Mouse (Mus musculus): ENCODE results near the gene Vwa5b2.

Gene Vwa5b2

GRCm38 (mm10) chr16:20589366-20589938 is at the start of gene Vwa5b2:
TSS of gene Vwa5b2 (plus strand) at chr16:20589471.
- DNase-seq (ENCODE audit: low read depth): no peak

GRCm38 (mm10) chr16:20539649-20540048 is 49.6 kb upstream of the Vwa5b2 start:
- DNase-seq (ENCODE audit: low read depth): no peak

DNA sequence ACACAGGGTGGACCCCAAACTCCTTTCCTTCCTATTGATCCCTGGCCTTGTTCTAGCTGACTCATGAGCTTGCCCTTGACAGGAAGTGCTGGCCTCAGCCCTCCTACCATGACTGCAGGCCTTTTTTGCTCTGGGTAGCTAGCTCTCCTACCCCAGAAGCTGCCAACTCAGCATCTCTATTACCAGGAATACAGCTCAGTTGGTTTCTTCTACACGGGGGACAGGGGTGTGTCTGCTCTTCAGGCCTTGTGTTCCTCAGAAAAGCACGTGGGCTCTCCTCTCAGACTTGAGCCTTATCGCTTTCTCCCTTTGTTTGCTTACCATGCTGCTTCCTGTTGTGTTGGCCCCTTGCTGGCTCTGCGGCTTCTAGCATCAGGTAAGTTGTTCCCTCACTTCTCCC is 48.8 kb upstream of the Vwa5b2 start:
- DNase-seq (ENCODE audit: low read depth): no peak

DNA sequence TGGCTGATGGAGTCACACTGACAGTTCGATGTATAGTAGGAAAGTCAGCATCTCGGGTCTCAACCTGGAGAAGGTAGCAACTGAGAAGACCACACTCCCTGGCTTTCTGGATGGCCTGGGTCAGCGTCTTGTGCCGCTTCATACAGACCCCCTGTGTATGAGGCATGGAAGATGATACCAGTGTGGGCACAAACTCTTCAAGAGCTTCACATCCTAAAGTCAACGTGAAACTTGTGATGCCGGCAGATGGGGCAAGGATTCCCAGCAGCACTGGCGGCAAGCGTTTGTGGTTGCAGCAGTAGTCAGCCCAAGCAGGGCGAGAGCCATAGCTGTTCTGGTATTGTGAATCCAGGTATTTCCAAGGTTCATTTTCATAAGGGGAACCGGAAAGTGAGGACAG is 43.6 kb upstream of the Vwa5b2 start:
- no peak for DNase-seq (ENCODE audit: low read depth)

DNA sequence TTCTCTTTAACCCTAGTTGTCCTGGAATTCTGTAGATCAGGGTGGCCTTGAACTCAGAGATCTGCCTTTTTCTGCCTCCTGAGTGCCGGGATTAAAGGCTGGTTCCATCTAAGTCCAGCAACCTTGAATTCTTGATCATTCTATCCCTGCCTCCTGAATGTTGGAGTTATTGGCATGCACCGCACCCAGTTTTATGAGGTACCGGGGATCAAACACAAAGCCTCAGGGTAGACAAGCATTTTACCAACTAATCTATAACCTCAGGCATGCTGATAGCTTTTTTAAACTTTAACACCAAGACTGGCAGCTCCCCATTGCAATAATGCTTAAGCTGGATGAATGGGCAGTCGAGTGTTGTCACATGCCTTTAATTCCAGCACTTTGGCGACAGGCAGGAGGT is 41.8 kb upstream of the Vwa5b2 start:
- DNase-seq (ENCODE audit: low read depth): no peak

DNA sequence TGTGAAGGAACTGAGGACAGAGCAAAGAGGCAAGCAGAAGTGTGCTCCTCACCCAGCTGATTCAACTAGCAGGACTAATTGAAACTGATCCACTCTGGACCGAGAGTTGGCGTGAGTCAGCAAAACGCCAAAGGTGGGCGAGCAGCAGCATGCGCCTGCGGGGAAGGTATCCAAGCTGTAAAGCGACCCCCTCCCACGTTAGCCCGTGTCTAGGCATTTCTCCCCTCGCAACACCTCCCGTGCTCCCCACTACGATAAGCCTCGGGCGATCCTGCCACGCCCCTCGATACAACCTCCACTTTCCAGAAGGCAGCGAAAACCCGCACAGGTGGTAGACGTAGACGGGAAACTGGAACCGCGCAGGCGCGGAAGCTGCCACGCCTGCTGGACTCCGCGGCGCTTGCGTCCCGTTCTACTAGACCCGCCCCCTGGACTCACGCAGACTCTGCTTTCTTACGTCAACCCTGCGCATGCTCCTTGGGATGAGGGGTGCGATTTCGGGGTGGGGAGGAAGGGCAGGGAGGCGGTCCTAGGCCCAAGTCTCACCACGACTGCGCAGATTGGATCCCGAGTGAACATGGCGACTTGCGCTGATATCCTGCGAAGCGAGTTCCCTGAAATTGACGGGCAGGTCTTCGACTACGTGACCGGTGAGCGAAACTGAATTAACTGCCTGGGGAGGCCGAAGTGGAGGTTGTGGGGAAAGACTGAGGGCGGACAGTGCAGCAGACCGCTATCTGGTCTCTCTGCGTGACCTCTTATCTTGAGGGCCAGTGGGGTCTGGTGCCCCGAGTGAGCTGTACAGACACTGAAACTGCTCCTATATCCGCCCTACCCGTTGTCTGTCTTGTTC is 40.9 kb upstream of the Vwa5b2 start, which contains the start of gene Abcf3:
Gene Abcf3, plus strand, starts transcription at position 482 of the 853 bp plus-strand sequence.
- peak; percentile 100 for DNase-seq (ENCODE audit: low read depth)

- no peak for DNase-seq (ENCODE audit: low read depth)
Observed at GRCm38 (mm10) chr16:20549161-20549560, 40.1 kb upstream of the Vwa5b2 start.

- DNase-seq (ENCODE audit: low read depth): no peak
Observed at GRCm38 (mm10) chr16:20551691-20552090, 37.6 kb upstream of the Vwa5b2 start.

- DNase-seq (ENCODE audit: low read depth): no peak
Observed at GRCm38 (mm10) chr16:20552594-20552993, 36.7 kb upstream of the Vwa5b2 start.

- DNase-seq (ENCODE audit: low read depth): no peak
Observed at GRCm38 (mm10) chr16:20555000-20555399, 34.3 kb upstream of the Vwa5b2 start.

- DNase-seq (ENCODE audit: low read depth): no peak
Observed at GRCm38 (mm10) chr16:20557381-20557780, 31.9 kb upstream of the Vwa5b2 start.

GRCm38 (mm10) chr16:20565075-20565474 is 24.2 kb upstream of the Vwa5b2 start:
- no peak for DNase-seq (ENCODE audit: low read depth)

- no peak for DNase-seq (ENCODE audit: low read depth)
Observed at GRCm38 (mm10) chr16:20589939-20590679, 838 bp downstream of the Vwa5b2 start.

DNA sequence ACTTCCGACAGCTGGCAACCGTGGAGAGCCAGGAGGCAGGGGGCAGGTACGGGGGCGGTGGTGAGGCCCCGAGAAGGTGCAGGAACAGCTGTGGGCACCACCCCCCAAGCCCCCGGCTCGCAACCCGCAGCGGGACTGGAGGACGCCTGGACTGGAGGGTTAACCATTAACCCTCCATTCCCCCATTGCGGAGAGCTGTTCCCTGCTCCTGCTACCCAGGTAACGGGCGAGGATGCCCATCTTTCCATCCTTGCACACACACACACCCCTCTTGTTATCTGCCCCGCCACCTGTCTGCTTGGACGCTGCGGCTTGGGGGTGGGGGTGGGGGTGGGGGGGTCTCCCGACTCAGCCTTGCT is 1.4 kb downstream of the Vwa5b2 start:
- no peak for DNase-seq (ENCODE audit: low read depth)

DNA sequence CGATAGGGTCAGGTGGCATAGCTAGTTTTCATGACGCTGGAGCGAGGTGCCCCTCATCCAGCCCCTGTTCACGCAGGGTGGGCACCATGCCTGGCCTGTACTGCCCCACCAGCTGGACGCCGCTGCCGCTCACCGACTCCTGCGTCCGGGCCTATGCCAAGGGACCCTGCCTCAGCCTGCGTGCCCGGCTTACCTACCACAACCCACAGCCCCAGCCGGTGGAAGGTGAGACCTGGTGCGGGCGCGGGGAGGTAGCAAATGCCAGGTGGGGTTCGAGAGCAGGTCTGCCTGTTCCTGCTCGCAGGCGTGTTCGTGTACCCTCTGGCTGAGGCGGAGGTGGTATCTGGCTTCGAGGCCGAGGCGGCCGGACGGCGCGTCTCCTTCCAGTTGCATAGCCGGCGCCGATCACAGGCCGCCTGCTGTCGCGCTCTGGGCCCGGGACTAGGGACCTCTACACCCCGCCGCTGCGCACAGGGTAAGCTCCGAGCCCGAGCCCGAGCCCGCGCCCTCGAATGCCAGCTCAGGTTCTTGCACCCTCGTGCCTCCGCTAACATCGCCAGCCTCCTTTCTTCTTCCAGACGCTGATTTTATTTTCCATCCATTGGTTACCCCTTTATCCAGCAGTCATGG is 1.9 kb downstream of the Vwa5b2 start:
- DNase-seq (ENCODE audit: low read depth): no peak

DNA sequence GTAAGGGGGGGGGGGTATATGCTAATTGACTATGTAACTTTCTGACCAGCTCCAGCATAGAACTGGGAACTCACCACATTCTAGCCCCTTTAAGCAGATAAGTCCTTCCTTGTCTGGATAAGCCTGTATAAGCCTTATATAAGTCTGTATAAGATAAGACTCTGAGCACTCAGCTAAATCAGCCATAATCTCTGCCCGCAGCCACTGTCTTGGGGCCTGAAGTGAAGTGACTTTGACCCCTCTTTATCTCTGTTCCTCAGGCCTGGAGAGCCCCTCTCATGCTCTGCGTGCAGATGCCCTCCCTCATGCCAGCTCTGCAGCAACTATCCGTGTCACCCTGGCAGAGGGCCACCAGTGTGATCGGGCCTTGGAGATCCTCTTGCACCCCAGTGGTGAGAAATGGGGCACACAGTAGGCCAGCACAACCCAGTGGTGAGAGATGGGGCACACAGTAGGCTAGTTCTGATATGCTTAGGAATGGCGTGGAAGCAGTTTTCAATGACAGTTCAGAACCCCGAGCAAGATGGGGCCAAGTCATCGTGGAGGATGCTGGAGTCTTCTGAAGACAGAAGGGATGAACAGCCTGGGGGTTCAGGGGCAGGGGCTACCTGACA is 5.9 kb downstream of the Vwa5b2 start:
- no peak for DNase-seq (ENCODE audit: low read depth)

DNA sequence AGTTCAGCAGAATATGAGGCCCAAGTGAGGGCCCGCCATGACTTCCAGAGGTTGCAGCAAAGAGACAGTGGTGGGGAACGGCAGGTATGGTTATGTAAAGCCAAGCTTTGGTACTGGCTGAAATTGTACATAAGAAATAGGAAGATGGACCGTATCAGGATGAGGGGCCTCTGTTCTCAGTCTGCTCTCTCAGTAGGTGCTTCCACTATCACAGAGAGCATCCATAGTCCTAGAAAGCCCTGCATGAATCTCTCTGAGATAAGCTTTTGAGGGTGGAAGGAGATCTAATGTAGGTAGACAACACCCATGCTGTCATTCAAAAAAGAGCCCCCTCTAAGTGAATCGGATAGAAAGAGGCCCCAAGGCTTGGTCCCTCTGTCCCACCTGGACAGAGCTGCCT is 6.5 kb downstream of the Vwa5b2 start:
- no peak for DNase-seq (ENCODE audit: low read depth)

- no peak for DNase-seq (ENCODE audit: low read depth)
Observed at GRCm38 (mm10) chr16:20596687-20597441, 7.6 kb downstream of the Vwa5b2 start.

GRCm38 (mm10) chr16:20600511-20600910 is 11.2 kb downstream of the Vwa5b2 start:
- DNase-seq (ENCODE audit: low read depth): peak; percentile 24

- DNase-seq (ENCODE audit: low read depth): no peak
Observed at GRCm38 (mm10) chr16:20604705-20605104, 15.4 kb downstream of the Vwa5b2 start.
